Mouse (Mus musculus) hindbrain, embryonic 14.5 days (tissue): Measurements from ENCODE around the gene Dop1b. TPM values are rescaled to one million over a fixed set of nuclear protein-coding genes. Genes with fewer than 3 reads are reported as not detected.

Experiments used
- ATAC-seq: fragments of 200-750 bp; cut with Nextera tagmentation; 2 replicates; pipeline ENCODE4 v1.8.0; 2017; ENCODE audit warnings: moderate number of reproducible peaks, mild to moderate bottlenecking, moderate TSS enrichment, moderate library complexity; ENCODE audit not compliant: low FRiP score
- DNase-seq: peaks from one replicate; pipeline ENCODE4 v3.0.0-alpha.2; 2015; ENCODE audit warnings: low spot score
- H3K27ac ChIP-seq: fragments of 300-500 bp; sonication (generic); 2 replicates; pipeline ENCODE4 v1.5.1; 2014; ENCODE audit warnings: mild to moderate bottlenecking, moderate library complexity
- H3K27me3 ChIP-seq: fragments of 300-500 bp; sonication (generic); 2 replicates; pipeline ENCODE4 v1.6.1; 2014; ENCODE audit warnings: mild to moderate bottlenecking, low read length, mixed read lengths; ENCODE audit not compliant: control insufficient read depth, insufficient read depth
- H3K36me3 ChIP-seq: fragments of 300-500 bp; sonication (generic); replicated peaks from 2 replicates; pipeline ENCODE4 v1.6.1; 2014; ENCODE audit not compliant: control insufficient read depth, insufficient read depth
- H3K4me1 ChIP-seq: fragments of 300-500 bp; sonication (generic); replicated peaks from 2 replicates; pipeline ENCODE4 v1.6.1; 2014; ENCODE audit warnings: antibody characterized with exemption, low read length, mixed read lengths; ENCODE audit not compliant: control insufficient read depth, insufficient read depth
- H3K4me2 ChIP-seq: fragments of 300-500 bp; sonication (generic); replicated peaks from 2 replicates; pipeline ENCODE4 v1.6.1; 2014; ENCODE audit warnings: mild to moderate bottlenecking, moderate library complexity
- H3K4me3 ChIP-seq: fragments of 300-500 bp; sonication (generic); replicated peaks from 2 replicates; pipeline ENCODE4 v1.5.1; 2014; ENCODE audit warnings: mild to moderate bottlenecking, low read length
- H3K9ac ChIP-seq: fragments of 300-500 bp; sonication (generic); 2 replicates; pipeline ENCODE4 v1.6.1; 2014
- H3K9me3 ChIP-seq: fragments of 300-500 bp; sonication (generic); 2 replicates; pipeline ENCODE4 v1.6.1; 2016; ENCODE audit warnings: low read length; ENCODE audit not compliant: control insufficient read depth
- WGBS: fragments of 180-500 bp; shearing (Covaris S2); extraction: QIAGEN DNeasy Blood & Tissue Kit; methylation state at CpG from one replicate; pipeline ENCODE4 v1.1.7; 2014; 5-methylcytosine and 5-hydroxymethylcytosine counted together
- polyA plus RNA-seq: library from polyadenylated mRNA; unstranded; fragments of >200 nt; fragmentation: Nextera tagmentation; extraction: Ambion mirVana; gene quantifications from 2 replicates; pipeline ENCODE4 v1.2.1, GENCODE M21; 2014

Dop1b gene
- polyA plus RNA-seq, 1 experiment from 2014 or later, result 41.8 TPM

GRCm38 (mm10) chr16:93709217-93709616 is 2.5 kb upstream of the Dop1b start:
- H3K9ac ChIP-seq, result no peak overlapping the region
- H3K36me3 ChIP-seq, result no peaks in the 10 kb centered on the region
- H3K4me1 ChIP-seq, result peaks cover 6% of the 10 kb centered on the region; the same call in 1 of the 2 replicates
- no peak overlapping the region for H3K4me3 ChIP-seq
- ATAC-seq (no peak), DNase-seq (no peak)
- H3K27ac ChIP-seq, result no peak overlapping the region
- 84% methylated on average over 1 of the region's 1 CpGs for WGBS
- peaks cover 16% of the 10 kb centered on the region for H3K27me3 ChIP-seq
- no peaks in the 10 kb centered on the region for H3K9me3 ChIP-seq
- H3K4me2 ChIP-seq, result no peak overlapping the region

DNA sequence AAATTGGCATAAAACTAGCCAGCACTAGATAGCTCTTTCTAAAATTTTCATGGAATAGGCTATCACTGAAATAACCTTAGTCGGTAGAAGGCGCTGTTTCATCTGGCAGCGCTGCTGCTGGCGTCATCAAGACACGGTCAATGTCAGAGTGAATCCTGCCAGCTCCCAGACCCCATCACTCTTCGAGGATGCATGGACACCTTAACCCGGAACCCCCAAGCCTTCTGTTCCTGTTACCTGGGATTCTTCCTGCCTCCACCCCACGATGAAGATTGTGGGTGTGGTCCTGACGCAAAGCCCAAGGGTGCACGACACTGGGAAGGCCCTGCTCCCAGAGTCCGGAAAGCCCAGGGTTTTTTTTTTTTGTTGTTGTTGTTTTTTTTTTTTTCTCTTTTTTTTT is 780 bp upstream of the Dop1b start:
- Histone ChIP-seq H3K27me3 (peaks cover 16% of the 10 kb centered on the region), H3K4me3 (peak overlapping the region; percentile 83), H3K9ac (peak overlapping the region; percentile 21), H3K9me3 (no peaks in the 10 kb centered on the region), H3K36me3 (peaks cover under 1% of the 10 kb centered on the region; the same call in 1 of the 2 replicates), H3K4me1 (peaks cover 6% of the 10 kb centered on the region; the same call in 1 of the 2 replicates), H3K4me2 (peak overlapping the region; percentile 71), H3K27ac (peak overlapping the region; percentile 58; the same call in 1 of the 2 replicates)
- under 1% methylated on average over 11 of the region's 11 CpGs for WGBS
- DNase-seq (peak; percentile 86), ATAC-seq (peak; percentile 51)

GRCm38 (mm10) chr16:93712189-93712885 is 633 bp downstream of the Dop1b start:
- H3K9ac ChIP-seq, result peak overlapping the region; percentile 89
- H3K9me3 ChIP-seq, result no peaks in the 10 kb centered on the region
- H3K36me3 ChIP-seq, result peaks cover 7% of the 10 kb centered on the region; the same call in 1 of the 2 replicates
- WGBS, result 9% methylated on average over 31 of the region's 31 CpGs
- H3K27ac ChIP-seq, result peak overlapping the region; percentile 82
- H3K27me3 ChIP-seq, result 0 out of 2 replicates have a peak, but pooled peaks cover 5% of the 10 kb centered on the region
- DNase-seq (no peak), ATAC-seq (no peak)
- peak overlapping the region; percentile 71 for H3K4me2 ChIP-seq
- peak overlapping the region; percentile 83 for H3K4me3 ChIP-seq
- H3K4me1 ChIP-seq, result peaks cover 6% of the 10 kb centered on the region; the same call in 1 of the 2 replicates

DNA sequence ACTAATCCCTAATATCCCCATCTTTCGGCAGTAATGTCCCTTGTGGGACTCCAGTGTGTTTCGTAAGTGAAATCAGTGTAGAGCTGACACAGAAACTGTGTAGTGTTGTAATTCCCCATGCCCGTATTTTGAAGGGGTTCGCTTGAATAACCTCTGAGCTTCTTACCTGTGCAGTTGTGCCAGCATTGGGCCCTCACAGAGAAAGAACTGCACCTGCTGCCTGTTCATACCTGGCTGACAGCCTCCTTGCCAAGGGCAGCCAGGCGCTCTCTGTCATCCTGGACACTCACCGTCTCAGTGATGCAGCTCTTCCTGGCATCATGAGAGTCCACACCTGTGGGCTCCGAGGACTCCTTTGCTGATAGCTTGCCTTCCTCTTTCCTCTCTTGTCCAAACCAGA is 1.3 kb downstream of the Dop1b start:
- H3K36me3 ChIP-seq, result peaks cover 11% of the 10 kb centered on the region; the same call in 1 of the 2 replicates
- peak overlapping the region; percentile 89 for H3K9ac ChIP-seq
- H3K9me3 ChIP-seq, result no peaks in the 10 kb centered on the region
- H3K4me1 ChIP-seq, result peaks cover 6% of the 10 kb centered on the region; the same call in 1 of the 2 replicates
- ATAC-seq (no peak), DNase-seq (no peak)
- H3K4me3 ChIP-seq, result peak overlapping the region; percentile 83
- H3K27ac ChIP-seq, result no peak overlapping the region
- 0 out of 2 replicates have a peak, but pooled peaks cover 5% of the 10 kb centered on the region for H3K27me3 ChIP-seq
- 76% methylated on average over 7 of the region's 7 CpGs for WGBS
- peak overlapping the region; percentile 71 for H3K4me2 ChIP-seq

DNA sequence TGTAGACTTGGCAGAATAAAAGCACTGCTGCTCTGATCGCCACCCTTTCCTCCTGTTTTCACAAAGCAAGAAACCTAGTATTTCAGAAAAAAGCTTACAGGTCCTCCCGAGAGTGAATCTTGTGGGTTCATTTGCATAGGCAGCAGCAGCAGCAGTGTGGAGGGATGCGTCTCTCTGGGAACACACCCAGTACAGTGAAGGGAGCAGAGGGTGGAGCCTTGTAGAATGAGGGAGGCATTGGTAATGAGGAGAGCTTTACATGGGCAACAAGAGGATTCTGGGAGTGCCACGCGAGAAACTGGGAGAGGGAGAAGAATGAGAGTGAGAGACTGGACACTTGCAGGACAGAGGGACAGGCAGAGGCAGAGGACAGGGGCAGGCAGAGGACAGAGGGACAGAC is 2.7 kb downstream of the Dop1b start:
- peaks cover 6% of the 10 kb centered on the region; the same call in 1 of the 2 replicates for H3K4me1 ChIP-seq
- H3K36me3 ChIP-seq, result peaks cover 11% of the 10 kb centered on the region; the same call in 1 of the 2 replicates
- H3K9ac ChIP-seq, result no peak overlapping the region
- H3K9me3 ChIP-seq, result no peaks in the 10 kb centered on the region
- H3K4me2 ChIP-seq, result no peak overlapping the region
- H3K4me3 ChIP-seq, result no peak overlapping the region
- DNase-seq, result no peak
- ATAC-seq, result no peak
- no peak overlapping the region for H3K27ac ChIP-seq
- 19% methylated on average over 5 of the region's 5 CpGs for WGBS
- H3K27me3 ChIP-seq, result no peaks in the 10 kb centered on the region

- no peak for ATAC-seq
- H3K36me3 ChIP-seq, result peaks cover 11% of the 10 kb centered on the region; the same call in 1 of the 2 replicates
- H3K27ac ChIP-seq, result no peak overlapping the region
- peaks cover 6% of the 10 kb centered on the region; the same call in 1 of the 2 replicates for H3K4me1 ChIP-seq
- no peak overlapping the region for H3K4me2 ChIP-seq
- 88% methylated on average over 6 of the region's 6 CpGs for WGBS
- H3K27me3 ChIP-seq, result no peaks in the 10 kb centered on the region
- H3K4me3 ChIP-seq, result no peak overlapping the region
- H3K9me3 ChIP-seq, result no peaks in the 10 kb centered on the region
- no peak for DNase-seq
- no peak overlapping the region for H3K9ac ChIP-seq
Measured at GRCm38 (mm10) chr16:93715826-93716225, 4.1 kb downstream of the Dop1b start.

- Histone ChIP-seq H3K36me3 (peaks cover 11% of the 10 kb centered on the region; the same call in 1 of the 2 replicates), H3K27ac (peak overlapping the region; percentile 59; the same call in 1 of the 2 replicates), H3K9me3 (no peaks in the 10 kb centered on the region), H3K27me3 (no peaks in the 10 kb centered on the region), H3K9ac (no peak overlapping the region), H3K4me3 (no peak overlapping the region), H3K4me1 (peaks cover 6% of the 10 kb centered on the region; the same call in 1 of the 2 replicates), H3K4me2 (no peak overlapping the region)
- ATAC-seq, result peak; percentile 29; the same call in 1 of the 2 replicates
- WGBS, result 12% methylated on average over 5 of the region's 5 CpGs
- peak; percentile 27 for DNase-seq
Measured at GRCm38 (mm10) chr16:93717299-93717703, 5.6 kb downstream of the Dop1b start.

DNA sequence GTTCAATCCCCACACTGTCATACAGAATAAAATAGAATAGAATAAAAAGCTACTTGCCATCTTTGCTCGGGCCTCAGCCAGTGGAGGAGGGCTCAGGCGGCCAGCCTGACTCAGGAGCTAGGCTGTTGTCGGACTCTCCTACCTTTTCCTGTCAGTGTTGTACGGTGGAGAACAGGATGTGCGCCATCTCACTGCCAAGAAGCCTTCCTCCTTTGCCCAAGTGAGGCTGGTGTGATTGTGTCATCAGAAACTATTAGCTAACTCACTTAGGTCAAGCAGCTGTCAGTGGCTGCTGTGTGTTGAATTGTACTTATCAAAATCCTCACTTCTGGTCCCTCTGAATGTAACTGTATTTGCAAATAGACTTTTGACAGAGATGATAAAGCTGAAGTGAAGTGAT is 10.1 kb downstream of the Dop1b start:
- H3K27me3 ChIP-seq, result no peaks in the 10 kb centered on the region
- peaks cover 22% of the 10 kb centered on the region for H3K36me3 ChIP-seq
- H3K4me2 ChIP-seq, result no peak overlapping the region
- no peaks in the 10 kb centered on the region for H3K4me1 ChIP-seq
- H3K27ac ChIP-seq, result no peak overlapping the region
- WGBS, result 84% methylated on average over 5 of the region's 5 CpGs
- ATAC-seq (no peak), DNase-seq (no peak)
- no peaks in the 10 kb centered on the region for H3K9me3 ChIP-seq
- no peak overlapping the region for H3K4me3 ChIP-seq
- H3K9ac ChIP-seq, result no peak overlapping the region

DNA sequence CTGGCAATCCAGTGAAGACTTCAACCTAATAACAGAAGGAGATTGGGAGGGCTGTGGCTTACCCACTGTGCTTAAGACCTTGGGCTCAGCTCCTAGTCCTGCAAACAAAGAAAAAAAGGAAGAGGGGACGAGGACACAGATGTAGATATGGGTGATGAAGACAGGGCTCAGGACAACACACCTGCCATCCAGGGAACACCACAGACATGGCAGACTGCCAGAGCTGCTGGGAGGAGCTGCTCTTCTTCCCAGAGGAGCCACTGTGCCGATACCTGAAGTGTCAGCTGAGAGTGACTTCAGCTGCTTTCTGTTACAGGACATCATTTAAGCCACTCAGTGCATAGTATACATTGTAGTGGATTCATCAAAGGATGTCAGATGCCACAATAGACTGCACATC is 10.8 kb downstream of the Dop1b start:
- H3K4me2 ChIP-seq, result no peak overlapping the region
- no peak overlapping the region for H3K27ac ChIP-seq
- no peak overlapping the region for H3K4me3 ChIP-seq
- peaks cover 20% of the 10 kb centered on the region for H3K36me3 ChIP-seq
- no peak overlapping the region for H3K9ac ChIP-seq
- no peaks in the 10 kb centered on the region for H3K9me3 ChIP-seq
- DNase-seq (no peak), ATAC-seq (no peak)
- H3K27me3 ChIP-seq, result no peaks in the 10 kb centered on the region
- H3K4me1 ChIP-seq, result no peaks in the 10 kb centered on the region
- 49% methylated on average over 2 of the region's 2 CpGs for WGBS
